Mouse (Mus musculus) cerebellum, adult 2 months (tissue): ENCODE results near the gene BC055324.

Experiments used
- CTCF ChIP-seq: fragments of 200-500 bp; IDR thresholded peaks from 2 replicates; pipeline ENCODE4 v1.5.1; 2011; ENCODE audit warnings: low read depth, mild to moderate bottlenecking, control low read depth, low read length, moderate library complexity, borderline replicate concordance; ENCODE audit not compliant: insufficient read depth
- POLR2A ChIP-seq: fragments of 200-500 bp; IDR thresholded peaks from 2 replicates; pipeline ENCODE4 v1.6.1; 2011; ENCODE audit warnings: low read length, control low read depth, borderline replicate concordance; ENCODE audit not compliant: insufficient read depth

GRCm38 (mm10) chr1:163974471-163974870 lies 20.1 kb downstream of the BC055324 start:
- TF ChIP-seq CTCF (no peak), POLR2A (no peak)
